Mouse (Mus musculus): ENCODE results near the gene Znrf1. TPM values are rescaled to one million over a fixed set of nuclear protein-coding genes. Genes with fewer than 3 reads are reported as not detected.
"Not testable (repeated sequence)": the region's sequence is repeated elsewhere in the genome, so short reads cannot be mapped to it uniquely, and the experiment has no call there.

Znrf1 gene
- 66.0 and 70.3 TPM in 2 replicates for polyA plus RNA-seq (2015; fragmentation: Nextera tagmentation; extraction: Ambion mirVana)

DNA sequence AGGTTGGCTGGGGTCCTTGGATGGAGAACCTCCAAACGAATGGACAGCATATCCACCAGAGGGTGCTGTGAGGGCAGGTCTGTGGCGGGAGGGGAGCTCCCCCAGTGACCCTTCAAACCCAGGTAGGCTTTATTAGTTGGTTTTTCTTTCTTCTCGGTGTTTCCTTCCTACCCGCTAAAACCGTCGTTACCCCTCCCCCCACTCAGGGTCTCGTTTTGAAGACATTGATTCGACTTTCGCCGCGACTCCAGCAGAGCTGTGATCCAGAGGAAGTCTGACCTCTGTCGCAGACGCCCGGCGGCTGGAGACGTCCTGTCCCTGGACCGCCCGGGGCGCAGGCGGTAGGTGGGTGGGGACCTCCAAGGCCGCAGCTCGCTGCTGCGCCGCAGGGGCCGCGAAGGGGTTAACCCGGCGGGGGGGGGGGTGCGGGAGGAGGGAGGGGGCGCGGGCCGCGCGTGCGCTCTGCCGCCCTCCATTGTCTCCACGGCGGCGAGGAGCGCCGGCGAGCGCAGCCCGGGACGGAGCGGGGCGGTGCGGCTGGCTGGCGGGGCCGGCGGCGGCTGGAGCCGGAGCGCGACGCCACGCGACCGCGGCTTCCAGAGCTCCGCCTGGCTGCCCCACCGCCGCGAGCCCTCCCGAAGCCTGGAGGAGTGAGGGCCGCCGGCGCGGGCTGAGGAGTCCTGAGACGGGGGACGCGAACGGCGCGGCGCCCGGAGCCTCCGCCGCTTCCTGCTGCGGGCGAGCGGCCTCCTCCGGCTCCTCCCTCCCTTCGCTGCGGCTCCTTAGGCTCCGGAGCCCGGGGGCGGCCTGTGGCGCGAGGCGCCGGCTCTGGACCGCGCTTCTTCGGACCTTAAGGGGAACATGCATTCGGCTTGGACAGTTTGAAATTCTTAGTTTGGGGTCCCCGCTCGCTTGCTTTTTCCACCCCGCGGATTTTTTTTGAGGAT lies at the start of gene Znrf1:
Znrf1 (plus strand) TSS at position 67 of the 947 bp plus-strand sequence.
- H3K4me1 ChIP-seq (replicated peaks; ENCODE audit: control insufficient read depth, insufficient read depth, low read length), result peaks cover 32% of the 10 kb centered on the region
- H3K27me3 ChIP-seq (replicated peaks; ENCODE audit: control insufficient read depth, insufficient read depth, low read length), result no peaks in the 10 kb centered on the region
- ATAC-seq, result peak; percentile 95
- H3K4me3 ChIP-seq (replicated peaks; ENCODE audit: low read length), result peak within 1 kb of the TSS; percentile 73
- H3K9me3 ChIP-seq (ENCODE audit: control insufficient read depth, low read length), result no peaks in the 10 kb centered on the region
- 0% methylated on average over 52 of the region's 100 CpGs for WGBS
- H3K27ac ChIP-seq (ENCODE audit: low read length), result peak within 1 kb of the TSS; percentile 97
- no peaks in the 10 kb centered on the region for H3K36me3 ChIP-seq (ENCODE audit: control insufficient read depth, insufficient read depth)
- H3K9ac ChIP-seq (replicated peaks; ENCODE audit: low read depth, low read length), result peak within 1 kb of the TSS; percentile 95
- H3K4me2 ChIP-seq (ENCODE audit: low read length), result peak within 1 kb of the TSS; percentile 85

DNA sequence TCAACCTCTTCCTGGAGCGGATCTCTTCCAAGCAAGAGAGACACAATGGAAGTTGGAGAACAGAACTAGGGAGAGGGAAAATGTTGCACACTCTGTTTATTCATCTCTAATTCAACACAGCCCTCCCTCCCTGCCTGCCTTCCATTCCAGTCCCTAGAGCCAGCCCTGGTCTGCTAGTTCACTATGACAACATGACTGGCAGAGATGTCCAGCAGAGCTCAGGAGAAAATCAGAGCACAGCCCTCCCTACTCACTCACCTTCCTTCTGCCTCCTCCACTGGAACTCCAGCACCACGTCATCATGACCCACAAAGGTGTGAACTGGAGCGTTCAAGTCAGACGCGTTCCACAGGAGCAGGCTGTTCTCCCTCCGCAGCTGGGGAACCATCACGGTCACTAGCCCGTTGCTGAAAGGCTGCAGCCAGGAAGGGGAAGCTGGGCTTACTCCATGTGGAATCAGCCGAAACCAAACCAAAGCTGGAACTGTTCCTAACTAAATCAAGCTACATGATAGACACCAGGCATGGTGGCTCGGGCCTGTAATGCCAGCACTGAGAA lies 45.8 kb upstream of the Znrf1 start:
- ATAC-seq, result no peak
- peaks cover 2% of the 10 kb centered on the region; the same call in 1 of the 2 replicates for H3K4me1 ChIP-seq (replicated peaks; ENCODE audit: control insufficient read depth, insufficient read depth, low read length)
- H3K27ac ChIP-seq (ENCODE audit: low read length), result no peak overlapping the region
- no peak overlapping the region for H3K9ac ChIP-seq (replicated peaks; ENCODE audit: low read depth, low read length)
- H3K4me3 ChIP-seq (replicated peaks; ENCODE audit: low read length), result no peak overlapping the region
- 91% methylated on average over 10 of the region's 10 CpGs for WGBS
- peaks cover 3% of the 10 kb centered on the region; the same call in 1 of the 2 replicates for H3K36me3 ChIP-seq (ENCODE audit: control insufficient read depth, insufficient read depth)
- H3K9me3 ChIP-seq (ENCODE audit: control insufficient read depth, low read length), result no peaks in the 10 kb centered on the region
- H3K27me3 ChIP-seq (replicated peaks; ENCODE audit: control insufficient read depth, insufficient read depth, low read length), result no peaks in the 10 kb centered on the region
- no peak overlapping the region for H3K4me2 ChIP-seq (ENCODE audit: low read length)

DNA sequence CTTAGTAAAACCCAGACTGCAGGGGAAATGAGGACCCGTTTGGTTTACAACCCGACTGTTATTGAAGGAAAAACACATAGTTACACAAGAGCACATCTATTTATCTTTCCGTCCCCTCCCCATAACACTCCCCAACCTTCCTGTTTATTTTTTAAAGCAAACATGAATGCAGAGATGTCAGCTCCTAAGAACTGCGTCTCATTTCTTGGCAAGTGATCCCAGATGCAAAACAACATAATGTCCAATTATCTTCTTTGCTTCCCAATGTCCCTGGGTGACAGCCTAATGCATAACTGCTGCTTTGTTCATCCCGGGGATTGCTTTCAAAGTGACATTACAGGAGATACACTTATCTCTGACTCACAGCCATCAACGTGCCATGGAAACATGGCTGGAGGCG lies 44.7 kb upstream of the Znrf1 start:
- ATAC-seq, result no peak
- Histone ChIP-seq H3K9me3 (ENCODE audit: control insufficient read depth, low read length) (no peaks in the 10 kb centered on the region), H3K4me3 (replicated peaks; ENCODE audit: low read length) (no peak overlapping the region), H3K9ac (replicated peaks; ENCODE audit: low read depth, low read length) (no peak overlapping the region), H3K27ac (ENCODE audit: low read length) (no peak overlapping the region), H3K4me2 (ENCODE audit: low read length) (no peak overlapping the region), H3K4me1 (replicated peaks; ENCODE audit: control insufficient read depth, insufficient read depth, low read length) (peaks cover 2% of the 10 kb centered on the region; the same call in 1 of the 2 replicates), H3K36me3 (ENCODE audit: control insufficient read depth, insufficient read depth) (peaks cover 3% of the 10 kb centered on the region; the same call in 1 of the 2 replicates), H3K27me3 (replicated peaks; ENCODE audit: control insufficient read depth, insufficient read depth, low read length) (no peaks in the 10 kb centered on the region)
- 63% methylated on average over 7 of the region's 7 CpGs for WGBS

DNA sequence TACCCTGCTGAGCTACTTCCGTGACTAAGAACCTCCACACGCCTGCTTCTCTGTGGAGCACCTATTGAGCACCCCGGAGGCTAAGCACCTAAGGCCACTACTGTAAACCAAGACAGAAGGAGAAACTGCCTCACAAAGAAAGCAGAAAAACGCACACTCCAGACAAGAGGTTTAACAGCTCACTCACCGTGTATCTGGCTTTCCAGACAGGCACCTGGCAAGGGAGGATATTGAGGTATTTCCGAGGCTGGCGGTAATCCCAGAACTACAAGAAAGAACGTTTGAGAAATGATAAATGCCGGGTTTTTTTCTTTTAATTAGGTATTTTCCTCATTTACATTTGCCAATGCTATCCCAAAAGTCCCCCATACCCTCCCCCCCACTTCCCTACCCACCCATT lies 43.4 kb upstream of the Znrf1 start:
- Histone ChIP-seq H3K9me3 (ENCODE audit: control insufficient read depth, low read length) (no peaks in the 10 kb centered on the region), H3K36me3 (ENCODE audit: control insufficient read depth, insufficient read depth) (no peaks in the 10 kb centered on the region), H3K27ac (ENCODE audit: low read length) (no peak overlapping the region), H3K4me1 (replicated peaks; ENCODE audit: control insufficient read depth, insufficient read depth, low read length) (peaks cover 2% of the 10 kb centered on the region; the same call in 1 of the 2 replicates), H3K4me3 (replicated peaks; ENCODE audit: low read length) (no peak overlapping the region), H3K9ac (replicated peaks; ENCODE audit: low read depth, low read length) (no peak overlapping the region), H3K27me3 (replicated peaks; ENCODE audit: control insufficient read depth, insufficient read depth, low read length) (no peaks in the 10 kb centered on the region), H3K4me2 (ENCODE audit: low read length) (no peak overlapping the region)
- ATAC-seq, result no peak
- WGBS, result 63% methylated on average over 9 of the region's 9 CpGs

DNA sequence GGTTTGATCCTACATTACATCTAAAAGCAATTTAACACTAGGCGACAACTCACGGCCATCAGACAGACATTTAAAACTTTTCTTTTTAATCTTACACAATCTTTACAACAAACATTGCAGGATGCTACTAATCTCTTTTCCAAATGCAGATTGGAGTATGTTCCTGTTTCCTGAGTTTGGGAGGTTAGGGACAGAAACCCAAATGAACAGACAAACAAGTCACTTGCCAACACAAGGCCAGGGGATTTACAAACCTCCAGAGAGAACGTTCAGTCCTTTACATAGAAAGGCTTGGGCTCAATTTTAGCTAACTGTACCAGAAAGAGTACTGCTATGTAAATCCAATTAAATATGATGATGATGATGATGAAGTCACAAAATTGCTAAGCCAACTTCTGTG lies 42.7 kb upstream of the Znrf1 start:
- H3K36me3 ChIP-seq (ENCODE audit: control insufficient read depth, insufficient read depth), result no peaks in the 10 kb centered on the region
- H3K4me3 ChIP-seq (replicated peaks; ENCODE audit: low read length), result no peak overlapping the region
- ATAC-seq, result no peak
- peaks cover 2% of the 10 kb centered on the region; the same call in 1 of the 2 replicates for H3K4me1 ChIP-seq (replicated peaks; ENCODE audit: control insufficient read depth, insufficient read depth, low read length)
- no peak overlapping the region for H3K9ac ChIP-seq (replicated peaks; ENCODE audit: low read depth, low read length)
- WGBS, result 94% methylated on average over 3 of the region's 3 CpGs
- H3K27me3 ChIP-seq (replicated peaks; ENCODE audit: control insufficient read depth, insufficient read depth, low read length), result no peaks in the 10 kb centered on the region
- H3K27ac ChIP-seq (ENCODE audit: low read length), result no peak overlapping the region
- no peak overlapping the region for H3K4me2 ChIP-seq (ENCODE audit: low read length)
- no peaks in the 10 kb centered on the region for H3K9me3 ChIP-seq (ENCODE audit: control insufficient read depth, low read length)

DNA sequence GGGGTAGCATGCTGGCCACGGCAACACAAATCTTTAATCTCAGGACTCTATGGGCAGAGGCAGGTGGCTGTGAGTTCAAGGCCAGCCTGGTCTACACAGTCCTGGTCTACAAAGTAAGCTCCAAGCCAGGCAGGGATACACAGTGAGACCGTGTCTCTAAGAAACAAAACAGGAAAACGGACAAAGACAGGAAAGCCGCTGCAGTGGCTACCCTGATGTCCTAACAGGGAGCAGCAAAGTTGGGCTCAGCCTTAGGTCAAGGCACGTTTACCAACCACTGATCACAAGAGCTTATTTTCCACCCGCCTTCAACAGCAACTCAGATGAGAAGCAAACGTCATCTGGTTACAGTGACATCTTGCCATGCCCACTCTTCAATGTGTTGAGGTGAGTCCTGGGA lies 39.6 kb upstream of the Znrf1 start:
- H3K27ac ChIP-seq (ENCODE audit: low read length), result no peak overlapping the region
- H3K9ac ChIP-seq (replicated peaks; ENCODE audit: low read depth, low read length), result no peak overlapping the region
- H3K36me3 ChIP-seq (ENCODE audit: control insufficient read depth, insufficient read depth), result peaks cover 3% of the 10 kb centered on the region; the same call in 1 of the 2 replicates
- no peaks in the 10 kb centered on the region for H3K9me3 ChIP-seq (ENCODE audit: control insufficient read depth, low read length)
- H3K4me2 ChIP-seq (ENCODE audit: low read length), result no peak overlapping the region
- no peaks in the 10 kb centered on the region; the same call in 1 of the 2 replicates for H3K4me1 ChIP-seq (replicated peaks; ENCODE audit: control insufficient read depth, insufficient read depth, low read length)
- no peak for ATAC-seq
- 90% methylated on average over 7 of the region's 7 CpGs for WGBS
- no peaks in the 10 kb centered on the region for H3K27me3 ChIP-seq (replicated peaks; ENCODE audit: control insufficient read depth, insufficient read depth, low read length)
- no peak overlapping the region for H3K4me3 ChIP-seq (replicated peaks; ENCODE audit: low read length)

DNA sequence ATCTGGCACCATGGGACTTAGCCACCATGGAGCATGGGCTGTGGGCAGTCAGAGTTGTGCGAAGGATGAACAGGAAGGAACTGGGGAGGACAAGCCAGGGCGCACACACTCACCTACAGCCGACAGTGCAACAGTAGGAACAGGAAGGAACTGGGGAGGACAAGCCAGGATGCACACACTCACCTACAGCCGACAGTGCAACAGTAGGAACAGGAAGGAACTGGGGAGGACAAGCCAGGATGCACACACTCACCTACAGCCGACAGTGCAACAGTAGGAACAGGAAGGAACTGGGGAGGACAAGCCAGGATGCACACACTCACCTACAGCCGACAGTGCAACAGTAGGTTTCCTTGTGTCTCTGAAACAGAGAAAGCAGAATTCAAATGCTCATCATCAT lies 37.6 kb upstream of the Znrf1 start:
- H3K36me3 ChIP-seq (ENCODE audit: control insufficient read depth, insufficient read depth); H3K9me3 ChIP-seq (ENCODE audit: control insufficient read depth, low read length); H3K4me2 ChIP-seq (ENCODE audit: low read length); H3K4me1 ChIP-seq (replicated peaks; ENCODE audit: control insufficient read depth, insufficient read depth, low read length); H3K27me3 ChIP-seq (replicated peaks; ENCODE audit: control insufficient read depth, insufficient read depth, low read length); H3K4me3 ChIP-seq (replicated peaks; ENCODE audit: low read length); H3K9ac ChIP-seq (replicated peaks; ENCODE audit: low read depth, low read length); ATAC-seq; H3K27ac ChIP-seq (ENCODE audit: low read length): not testable (repeated sequence)
- WGBS, result 91% methylated on average over 4 of the region's 6 CpGs

DNA sequence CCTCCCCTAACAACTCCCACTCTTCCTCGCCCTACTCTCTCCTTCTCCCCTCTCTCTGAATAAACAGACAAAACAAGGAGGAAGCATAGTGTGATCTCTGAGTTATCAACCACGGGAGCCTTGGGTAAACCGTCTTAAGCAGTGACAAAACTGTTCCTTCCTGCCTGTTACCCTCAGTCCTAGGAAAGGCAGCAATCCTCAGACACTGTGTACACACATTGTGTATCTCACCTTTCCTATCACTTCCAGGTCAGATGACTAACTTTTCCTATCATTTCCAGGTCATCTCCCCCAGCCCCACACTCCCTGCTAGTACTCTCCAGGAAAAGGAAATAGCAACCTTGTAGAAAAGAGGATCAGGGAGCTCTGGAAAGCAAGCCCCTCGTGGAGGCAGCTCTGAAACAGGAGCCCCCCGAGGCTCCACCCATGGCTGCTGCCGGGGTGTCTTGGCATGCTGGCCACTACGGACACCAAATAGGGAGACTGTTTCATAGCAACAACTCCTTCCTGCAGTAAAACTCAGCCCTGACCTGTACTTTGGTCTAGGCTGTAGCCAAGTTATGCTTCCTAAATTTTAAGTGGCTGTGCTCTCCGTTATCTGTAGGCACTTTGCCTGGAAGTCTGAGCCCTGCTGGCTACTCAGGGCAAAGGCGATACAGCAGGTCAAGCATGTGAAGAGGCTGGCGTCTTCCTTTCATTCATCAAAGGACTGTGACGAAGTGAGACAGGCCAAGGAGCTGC lies 34.0 kb upstream of the Znrf1 start:
- no peaks in the 10 kb centered on the region for H3K4me1 ChIP-seq (replicated peaks; ENCODE audit: control insufficient read depth, insufficient read depth, low read length)
- ATAC-seq, result no peak
- no peaks in the 10 kb centered on the region for H3K27me3 ChIP-seq (replicated peaks; ENCODE audit: control insufficient read depth, insufficient read depth, low read length)
- WGBS, result 79% methylated on average over 11 of the region's 11 CpGs
- no peak overlapping the region for H3K9ac ChIP-seq (replicated peaks; ENCODE audit: low read depth, low read length)
- no peak overlapping the region for H3K4me3 ChIP-seq (replicated peaks; ENCODE audit: low read length)
- H3K4me2 ChIP-seq (ENCODE audit: low read length), result no peak overlapping the region
- no peaks in the 10 kb centered on the region for H3K9me3 ChIP-seq (ENCODE audit: control insufficient read depth, low read length)
- H3K36me3 ChIP-seq (ENCODE audit: control insufficient read depth, insufficient read depth), result peaks cover 3% of the 10 kb centered on the region; the same call in 1 of the 2 replicates
- H3K27ac ChIP-seq (ENCODE audit: low read length), result no peak overlapping the region

DNA sequence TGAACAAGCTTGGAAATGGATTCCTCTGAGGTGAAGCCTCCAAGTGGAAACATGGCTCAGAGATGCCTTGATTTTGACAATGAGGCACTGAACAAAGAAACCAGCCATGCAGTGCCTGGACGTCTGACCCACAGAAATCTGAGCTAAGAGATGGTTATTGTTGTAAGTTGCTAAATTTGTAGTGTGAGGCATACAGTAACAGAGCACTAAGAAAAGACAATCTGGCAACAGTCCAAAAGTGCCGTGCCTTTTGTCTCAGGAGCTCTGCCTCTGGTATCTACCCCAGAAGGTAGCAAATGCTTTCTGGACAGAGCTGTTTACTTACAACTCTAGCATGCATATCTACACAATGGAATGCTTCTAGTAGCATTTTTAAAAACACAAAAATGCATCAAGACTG lies 27.3 kb upstream of the Znrf1 start:
- H3K9ac ChIP-seq (replicated peaks; ENCODE audit: low read depth, low read length), result no peak overlapping the region
- no peak overlapping the region for H3K27ac ChIP-seq (ENCODE audit: low read length)
- H3K36me3 ChIP-seq (ENCODE audit: control insufficient read depth, insufficient read depth), result no peaks in the 10 kb centered on the region
- no peak overlapping the region for H3K4me2 ChIP-seq (ENCODE audit: low read length)
- no peak for ATAC-seq
- no peak overlapping the region for H3K4me3 ChIP-seq (replicated peaks; ENCODE audit: low read length)
- 12% methylated on average over 2 of the region's 2 CpGs for WGBS
- H3K9me3 ChIP-seq (ENCODE audit: control insufficient read depth, low read length), result no peaks in the 10 kb centered on the region
- H3K27me3 ChIP-seq (replicated peaks; ENCODE audit: control insufficient read depth, insufficient read depth, low read length), result no peaks in the 10 kb centered on the region
- peaks cover 3% of the 10 kb centered on the region; the same call in 1 of the 2 replicates for H3K4me1 ChIP-seq (replicated peaks; ENCODE audit: control insufficient read depth, insufficient read depth, low read length)
